Mouse (Mus musculus) adrenal gland, adult (tissue): Measurements from ENCODE around the gene Erbb4.

Experiments
- DNase-seq, 2 experiments: peaks; one replicate each; pipeline ENCODE4 v3.0.0; 2022 to 2023; ENCODE audit warnings: low spot score in 1 of 2; ENCODE audit not compliant: inconsistent age in 2 of 2

Gene Erbb4

DNA sequence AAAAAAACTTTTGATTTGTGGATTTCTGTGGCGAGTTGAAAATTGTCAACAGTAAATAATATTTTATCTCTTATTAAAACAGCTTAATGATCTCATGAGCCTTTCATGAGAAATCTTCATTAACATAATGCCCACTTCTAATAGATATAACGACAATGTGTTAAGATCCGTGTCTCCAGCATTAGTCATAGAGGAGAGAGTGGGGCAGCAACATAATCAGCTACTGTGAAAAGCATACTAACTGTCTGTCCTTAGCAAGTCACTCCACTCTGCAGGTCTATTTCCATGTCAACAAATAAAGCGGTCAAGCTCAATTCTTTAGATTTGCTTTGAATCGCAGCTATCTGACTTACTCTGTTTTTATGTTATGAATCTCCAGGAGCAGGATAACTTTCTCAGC, 80.0 kb downstream of the Erbb4 start:
- no peak for DNase-seq

DNA sequence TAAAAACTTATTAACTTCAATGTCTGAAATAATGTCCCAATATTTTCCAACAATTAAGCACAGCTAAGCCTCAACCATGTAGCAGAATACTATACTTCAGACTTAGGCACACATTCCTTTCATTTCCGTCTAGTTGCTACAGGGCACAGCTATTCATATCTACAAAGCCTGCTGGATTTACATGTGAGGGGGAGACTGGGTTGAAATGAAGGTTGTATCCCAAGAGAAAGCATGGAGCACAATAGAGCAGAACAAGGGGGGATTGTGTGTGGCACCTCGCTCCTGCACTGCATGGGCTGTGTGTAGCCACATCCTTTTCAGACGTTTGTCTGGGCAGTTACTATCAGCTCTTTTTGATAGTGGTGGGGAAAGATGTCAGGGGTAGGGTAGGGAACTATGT, 83.0 kb downstream of the Erbb4 start:
- no peak for DNase-seq

DNA sequence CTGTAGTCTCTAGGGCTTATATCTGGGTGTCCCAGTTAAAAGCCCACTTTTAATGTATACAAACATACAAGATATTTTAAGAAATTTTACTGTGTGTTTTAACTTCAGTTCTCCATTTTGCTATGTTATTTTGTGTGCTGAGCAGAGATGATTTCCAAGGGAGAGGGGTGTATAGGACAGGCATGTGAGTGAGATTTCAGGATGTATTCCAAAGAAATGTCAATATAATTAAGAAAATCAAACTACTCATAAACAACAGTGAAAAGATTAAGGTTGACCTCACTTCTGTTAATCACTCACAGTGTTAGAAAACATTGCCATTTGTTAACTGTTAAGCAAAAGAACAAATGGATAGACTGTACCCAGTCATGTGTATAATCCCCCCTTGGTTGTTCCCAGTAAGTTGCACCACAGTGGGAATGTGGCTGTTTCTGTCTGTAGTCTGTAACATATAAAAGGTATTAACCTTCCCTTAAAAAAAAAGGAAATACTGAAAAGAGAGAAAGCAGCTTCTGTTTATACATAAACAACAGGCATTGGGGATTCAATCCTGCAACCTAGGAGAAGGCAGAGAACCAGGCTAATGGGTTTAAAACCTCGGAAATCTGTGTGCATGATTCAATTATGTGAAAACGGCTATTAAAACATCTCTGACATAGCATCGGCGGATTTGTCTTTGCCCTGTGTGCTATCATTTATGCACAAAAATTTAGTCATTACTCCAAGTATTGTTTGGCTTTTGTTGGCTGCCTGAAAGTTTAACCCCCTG, 84.5 kb downstream of the Erbb4 start:
- DNase-seq, result no peak

DNA sequence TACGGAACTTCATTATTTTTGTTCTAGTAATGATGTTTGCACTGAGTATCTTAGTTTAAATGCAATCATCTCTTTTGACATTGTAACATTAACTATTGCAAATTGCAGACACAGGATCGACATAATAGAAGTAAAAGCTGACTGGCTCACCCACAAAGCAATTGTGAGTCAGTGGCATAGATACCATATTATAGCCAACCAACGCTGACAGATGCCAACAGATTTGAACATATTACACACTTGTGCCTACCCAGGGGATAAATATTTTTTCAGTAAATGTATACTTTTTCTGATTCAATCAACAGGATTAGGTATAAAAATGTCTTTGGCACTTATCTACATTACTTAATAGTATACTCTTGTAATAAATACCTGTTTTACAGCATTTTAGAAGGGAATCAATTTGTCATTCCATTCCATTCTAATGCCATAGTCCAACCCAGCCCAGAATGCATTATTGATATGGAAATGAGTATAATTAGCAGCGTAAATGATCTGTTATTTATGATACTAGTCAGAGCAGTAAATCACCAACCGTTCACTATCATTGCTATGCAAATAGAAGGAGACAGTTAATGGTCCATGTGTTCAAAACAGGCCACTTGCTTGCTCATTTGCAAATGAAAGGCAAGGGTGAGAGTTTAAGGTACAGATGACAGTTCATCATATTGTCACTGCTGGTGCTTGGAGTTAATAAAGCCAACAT, 97.9 kb downstream of the Erbb4 start:
- DNase-seq, result no peak

DNA sequence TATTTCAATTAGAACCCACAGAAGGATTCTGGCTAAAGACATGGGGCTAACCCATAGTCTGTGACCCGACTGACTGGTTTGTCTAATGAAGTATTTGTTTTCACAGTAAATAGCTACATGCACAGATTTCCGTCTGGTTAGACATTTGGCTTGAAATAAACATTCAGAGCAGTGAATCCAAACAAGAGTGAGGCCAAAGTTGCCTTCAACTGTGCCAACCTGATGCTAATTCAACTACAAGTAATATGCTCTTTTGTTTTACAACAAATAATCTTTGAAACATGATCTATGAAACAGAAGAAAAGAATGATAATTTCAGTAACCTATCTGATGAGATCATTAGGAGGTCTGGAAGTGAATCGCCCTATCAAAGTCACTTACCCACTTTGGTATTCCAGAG, 106.5 kb downstream of the Erbb4 start:
- DNase-seq, result no peak

DNA sequence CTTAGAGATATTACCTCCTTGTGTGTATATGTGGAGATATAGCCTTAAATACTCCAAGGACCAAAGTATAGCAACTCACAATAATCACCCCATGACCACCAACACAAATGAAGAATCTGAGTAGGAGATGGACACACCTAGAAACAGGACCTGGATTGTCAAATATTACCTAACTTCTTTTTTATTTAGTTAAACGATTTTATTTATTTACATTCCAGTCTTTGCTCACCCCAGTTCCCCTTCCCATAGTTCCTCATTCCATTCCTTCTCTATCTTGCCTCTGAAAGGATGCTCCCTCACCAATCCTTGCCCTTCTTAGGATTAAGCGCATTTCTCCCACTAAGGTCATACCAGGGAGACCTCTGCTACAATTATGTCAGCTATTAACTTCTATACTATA, 128.6 kb downstream of the Erbb4 start:
- DNase-seq, result no peak

DNA sequence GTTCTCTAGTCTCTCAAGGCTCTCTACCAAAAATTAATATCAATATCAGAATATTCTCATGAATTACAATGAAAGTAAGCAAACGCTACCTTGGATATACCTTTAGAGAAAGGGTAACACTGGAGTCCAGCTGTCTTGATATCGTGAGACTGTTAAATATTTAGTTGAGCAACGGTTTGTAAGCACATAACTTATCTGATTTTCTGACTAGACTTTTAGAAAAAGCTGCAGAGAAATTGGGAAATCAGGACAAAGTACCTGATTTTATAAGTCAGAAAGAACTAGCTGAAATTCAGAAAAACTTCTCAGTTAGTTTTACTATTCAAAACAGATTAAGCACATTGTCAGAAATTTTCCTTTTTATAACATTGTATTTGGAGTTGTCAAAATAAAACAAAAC, 129.3 kb downstream of the Erbb4 start:
- DNase-seq, result no peak

DNA sequence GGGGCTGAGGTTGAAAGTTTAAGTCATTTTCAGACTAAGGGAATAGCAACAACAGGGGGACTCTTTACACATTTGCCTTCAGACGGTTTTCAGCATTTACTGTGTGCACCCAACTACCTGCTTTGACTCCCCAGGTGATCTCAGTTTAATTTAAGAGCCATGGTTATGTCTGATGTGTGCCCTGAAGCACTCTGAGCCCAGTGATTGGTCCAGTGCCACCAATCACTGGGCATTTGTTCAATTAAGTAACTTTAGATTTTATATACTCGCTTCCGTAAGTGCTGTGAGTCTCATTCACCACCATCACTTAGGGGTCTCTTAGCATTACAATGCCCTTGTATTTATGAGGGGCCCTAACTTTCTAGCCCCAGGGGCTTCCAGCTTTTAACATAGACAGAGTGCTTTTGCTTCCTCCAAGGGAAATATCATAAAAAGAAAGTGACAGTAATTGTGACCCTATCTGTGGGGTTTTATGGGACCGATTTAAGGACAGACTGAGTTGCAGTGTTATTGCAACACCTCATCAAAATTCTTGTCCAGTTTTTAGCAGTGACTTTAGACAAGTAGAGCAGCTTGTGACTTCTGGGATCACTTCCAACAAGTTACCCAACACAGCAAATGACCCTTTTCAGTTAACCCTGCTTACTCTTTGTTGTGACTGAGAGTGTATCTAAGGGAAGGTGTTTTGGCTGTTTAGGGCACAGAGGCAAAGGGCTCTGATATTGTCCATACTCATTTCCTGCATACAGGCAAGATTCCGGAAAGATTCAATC, 134.3 kb downstream of the Erbb4 start:
- peak in 1 of 2 experiments; percentile 62 for DNase-seq

DNA sequence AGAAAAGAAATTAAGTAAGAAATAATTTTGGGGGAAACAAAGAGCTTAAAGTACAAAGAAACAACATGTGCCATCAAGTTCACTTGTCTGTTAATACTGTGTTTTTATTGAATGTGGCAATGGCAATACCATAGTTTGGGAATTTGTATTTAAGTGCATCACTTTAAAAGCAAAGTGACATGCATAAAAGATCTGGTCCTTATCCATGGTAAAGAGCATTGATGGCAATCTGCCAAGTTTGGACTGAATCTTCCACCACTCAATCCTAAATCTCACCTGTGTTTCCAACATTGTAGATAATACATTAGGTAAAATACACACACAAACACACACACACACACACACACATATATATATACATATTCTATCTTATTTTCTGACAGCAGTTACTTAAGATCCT, 143.7 kb downstream of the Erbb4 start:
- no peak for DNase-seq

DNA sequence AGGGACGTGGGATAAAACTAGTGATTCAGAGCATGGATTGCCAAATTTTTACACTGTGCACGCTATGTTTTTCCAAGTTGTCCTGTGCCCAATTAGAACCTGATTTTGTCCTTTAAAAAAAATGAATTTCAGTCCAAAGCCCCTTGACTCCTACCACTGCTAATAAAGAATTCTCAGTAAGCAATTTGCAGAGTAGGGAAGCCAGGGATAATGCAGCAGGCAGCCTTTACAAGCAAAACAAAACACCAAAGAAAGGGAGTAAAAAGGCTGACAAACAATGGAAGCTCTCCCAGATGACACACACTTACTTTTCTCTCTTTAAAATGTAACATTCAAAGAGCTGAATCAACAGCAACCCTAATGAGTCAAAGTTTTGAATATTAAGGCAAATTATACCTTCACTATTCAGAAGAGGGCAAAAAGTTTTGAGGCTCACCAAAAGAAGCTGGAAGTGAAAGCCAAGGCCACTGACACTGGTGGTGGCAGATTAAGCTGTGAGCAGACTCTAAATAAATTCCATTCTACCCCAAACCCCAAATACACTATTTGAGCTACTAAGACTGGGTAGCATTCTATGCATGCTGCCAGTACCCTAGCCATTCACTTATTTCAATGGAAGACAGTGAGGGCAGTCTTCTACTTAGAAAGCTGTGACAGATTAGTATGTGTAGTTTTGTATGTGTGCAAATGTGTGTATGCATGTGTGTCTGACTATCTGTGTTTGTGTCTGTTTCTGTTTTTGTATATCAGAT, 146.3 kb downstream of the Erbb4 start:
- no peak for DNase-seq

DNA sequence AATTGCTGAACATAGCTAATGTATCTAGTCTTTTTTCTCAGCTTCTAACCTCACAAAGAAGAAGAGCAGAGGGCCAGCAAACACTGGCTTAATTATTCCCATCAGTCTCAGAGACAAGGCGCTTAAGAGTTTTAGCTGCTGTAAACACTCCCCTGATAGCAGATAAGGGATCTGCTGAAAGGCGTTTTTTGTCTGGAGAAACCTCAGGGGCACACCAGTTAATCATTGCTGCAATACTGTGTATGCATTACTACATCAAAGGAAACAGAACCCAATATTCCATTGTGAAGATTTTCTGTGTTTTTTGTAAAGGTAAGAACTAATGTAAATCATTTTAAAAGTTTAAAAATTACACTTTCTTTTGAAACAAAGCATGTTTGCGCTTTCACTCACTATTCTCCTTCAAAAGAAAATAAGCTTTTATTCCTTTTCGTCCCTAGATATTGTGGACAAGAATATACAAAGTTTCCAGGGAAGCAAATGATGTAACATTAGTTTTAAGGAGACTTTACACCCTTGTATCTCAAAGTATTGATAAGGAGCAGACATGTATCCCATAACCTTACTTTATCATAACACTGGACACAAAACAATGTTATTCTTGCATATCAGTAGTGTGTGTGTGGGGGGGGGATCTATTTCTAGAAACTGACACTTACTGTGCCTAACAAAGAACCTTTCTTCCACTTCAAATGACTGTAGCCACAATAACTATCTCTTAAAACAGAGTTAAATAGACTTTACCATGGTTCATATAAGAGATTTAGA, 150.9 kb downstream of the Erbb4 start:
- no peak for DNase-seq

DNA sequence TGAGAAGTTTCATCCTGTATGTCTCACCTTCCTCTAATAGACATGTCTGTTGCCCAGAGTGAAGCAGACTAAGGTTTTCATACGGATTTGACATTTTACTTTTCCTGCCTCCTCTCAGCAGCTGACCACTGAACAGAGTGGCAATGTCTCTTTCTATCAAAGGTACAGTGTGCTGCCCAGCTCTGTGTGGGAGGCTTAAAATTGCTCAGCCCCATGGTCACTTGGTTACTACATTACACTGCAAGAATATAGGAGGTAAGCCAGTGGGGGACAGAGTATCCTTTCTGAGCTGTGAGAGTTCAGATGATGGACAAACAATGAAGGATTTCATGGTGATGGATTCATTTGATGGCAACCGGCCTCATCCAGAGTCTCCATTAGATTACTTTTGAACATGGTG, 152.4 kb downstream of the Erbb4 start:
- no peak for DNase-seq

DNA sequence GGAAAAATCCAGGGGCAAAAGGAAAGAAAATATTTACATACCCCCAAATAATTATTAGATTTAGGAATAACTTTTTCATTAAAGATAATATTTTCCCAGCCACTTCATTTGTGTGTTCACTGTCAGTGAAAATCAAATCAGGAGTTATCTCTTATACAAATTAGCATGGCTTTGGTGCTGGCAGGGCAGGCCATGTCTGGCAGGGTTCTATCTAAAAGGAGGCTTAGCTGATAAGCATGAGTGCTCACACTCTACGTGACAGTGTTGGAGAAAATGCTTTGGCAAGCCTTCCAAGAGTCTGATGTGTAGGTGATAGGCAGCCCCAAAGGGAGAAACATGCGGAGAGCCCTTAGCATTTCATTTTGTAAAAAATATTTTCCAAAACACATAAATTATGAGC, 164.7 kb downstream of the Erbb4 start:
- no peak for DNase-seq

DNA sequence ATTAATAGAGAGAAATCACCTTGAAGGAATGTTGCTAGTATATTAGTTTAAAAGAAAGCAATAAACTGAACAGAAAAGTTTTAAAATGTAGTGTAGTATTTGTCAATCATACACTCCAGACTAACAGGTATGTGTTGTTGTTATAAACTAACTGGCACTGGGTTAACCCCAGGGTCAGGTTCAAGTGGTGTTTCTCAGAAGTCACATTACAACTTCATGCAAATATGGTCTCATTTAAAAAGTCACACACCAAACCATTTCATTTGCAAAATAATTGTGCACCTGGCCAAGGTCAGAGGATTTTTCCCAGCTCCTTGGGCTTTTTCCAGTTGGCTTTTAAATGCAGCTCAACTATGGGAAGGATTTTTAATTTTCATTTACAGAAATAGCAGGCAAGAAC, 173.1 kb downstream of the Erbb4 start:
- no peak for DNase-seq

DNA sequence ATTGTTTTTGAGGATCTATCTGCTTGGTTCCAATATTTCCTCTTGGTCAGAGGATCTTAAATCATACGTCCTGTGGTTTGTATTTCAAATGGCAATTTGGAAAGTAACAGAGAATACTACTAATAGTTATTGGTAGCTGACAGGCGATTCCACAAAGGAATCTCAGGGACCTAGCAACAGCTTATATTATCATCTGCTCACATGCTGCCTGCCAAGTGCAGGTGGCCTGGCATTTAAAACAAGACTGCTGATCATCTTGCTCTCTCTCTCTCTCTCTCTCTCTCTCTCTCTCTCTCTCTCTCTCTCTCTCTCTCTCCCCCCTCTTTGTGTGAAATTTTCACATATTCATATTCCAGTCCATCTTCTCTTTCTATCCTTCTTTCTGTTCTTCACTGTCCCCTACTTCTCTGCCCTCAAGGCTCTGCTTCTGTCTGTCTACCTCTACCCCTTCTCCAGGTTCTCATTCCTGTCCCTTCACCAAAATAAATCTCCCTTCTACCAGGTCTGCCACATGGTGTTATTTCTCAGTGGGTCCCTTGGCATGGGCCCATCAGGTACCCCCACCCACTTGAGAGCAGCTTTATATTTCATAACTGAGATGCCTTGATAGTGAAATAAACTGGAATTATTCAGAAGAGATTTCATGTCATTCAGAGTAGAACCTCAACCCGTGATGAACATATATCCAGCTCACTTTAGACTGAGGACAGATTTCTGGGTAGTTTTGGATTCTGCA, 174.4 kb downstream of the Erbb4 start:
- DNase-seq, result no peak

DNA sequence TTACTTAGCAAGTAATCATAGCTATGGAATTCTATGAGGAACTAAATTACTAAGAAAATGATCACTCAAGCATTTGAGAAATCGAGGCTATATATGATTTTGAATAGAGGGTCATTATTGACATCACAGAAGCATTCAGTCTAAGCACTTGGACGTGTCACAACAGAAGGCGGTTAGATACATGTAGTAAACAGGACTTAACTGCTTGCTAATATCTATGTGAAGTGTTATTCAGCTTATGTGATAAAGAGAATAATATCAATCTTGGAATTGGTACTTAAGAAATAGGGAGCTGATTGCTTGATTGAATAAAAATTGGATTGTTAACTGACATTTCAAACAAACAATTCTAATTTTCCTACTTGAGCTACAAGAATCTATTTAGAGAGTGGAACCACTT, 190.0 kb downstream of the Erbb4 start:
- DNase-seq, result no peak

DNA sequence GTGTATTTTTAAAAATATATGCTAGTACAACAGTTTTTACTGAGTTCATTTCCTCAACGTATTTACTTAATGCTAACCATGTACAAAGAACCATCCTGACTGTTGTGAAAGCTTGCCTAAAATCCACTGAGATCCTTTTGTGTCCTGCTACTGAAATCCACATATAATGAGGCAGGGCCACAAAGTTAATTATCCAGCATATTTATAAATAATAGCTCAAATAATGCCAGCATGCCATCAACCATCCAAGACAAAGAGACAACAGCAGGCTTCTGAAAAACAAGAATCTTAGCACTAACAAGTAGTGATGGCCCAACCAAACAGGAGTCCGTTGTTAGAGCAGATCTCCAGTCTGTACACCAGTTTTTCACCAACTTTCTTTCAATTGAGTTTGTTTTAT, 215.8 kb downstream of the Erbb4 start:
- DNase-seq, result no peak

DNA sequence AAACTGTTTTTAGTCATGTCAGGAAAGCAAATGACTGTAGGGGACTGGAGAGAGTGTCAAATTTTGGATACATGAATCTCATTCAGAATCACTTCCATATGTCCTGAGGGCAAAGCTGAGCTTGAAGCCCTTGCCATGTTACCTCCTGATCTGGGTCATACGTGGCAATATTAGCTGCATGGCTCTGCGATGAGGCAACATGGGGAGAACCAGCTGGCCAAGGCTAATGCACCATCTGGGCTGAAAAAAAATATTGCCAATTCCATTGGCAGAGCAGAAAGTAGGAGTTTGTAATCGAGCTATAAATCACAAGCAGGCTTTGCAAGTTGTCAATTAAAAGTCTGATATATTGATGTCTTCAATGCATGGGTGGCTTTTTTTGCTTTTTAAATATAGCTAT, 221.0 kb downstream of the Erbb4 start:
- DNase-seq, result no peak

DNA sequence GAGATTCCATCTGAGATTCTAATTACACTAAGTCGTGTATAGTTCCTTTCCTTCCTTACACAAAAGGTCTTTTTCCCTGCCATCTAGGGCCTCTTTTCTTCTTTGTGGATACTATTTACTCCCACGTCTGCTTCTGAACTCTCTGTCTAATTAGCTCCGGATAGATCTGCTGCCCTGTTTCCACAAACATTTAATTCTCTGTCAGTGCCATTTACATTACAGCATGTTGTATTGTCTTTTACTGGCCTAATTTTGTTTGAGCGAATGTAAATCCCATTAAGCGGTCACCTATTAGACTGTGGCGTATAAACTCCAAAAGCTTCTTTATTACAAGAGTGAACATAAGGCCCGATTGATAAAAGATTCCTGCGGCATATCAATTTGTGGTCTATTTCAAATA, 232.9 kb downstream of the Erbb4 start:
- DNase-seq, result no peak

DNA sequence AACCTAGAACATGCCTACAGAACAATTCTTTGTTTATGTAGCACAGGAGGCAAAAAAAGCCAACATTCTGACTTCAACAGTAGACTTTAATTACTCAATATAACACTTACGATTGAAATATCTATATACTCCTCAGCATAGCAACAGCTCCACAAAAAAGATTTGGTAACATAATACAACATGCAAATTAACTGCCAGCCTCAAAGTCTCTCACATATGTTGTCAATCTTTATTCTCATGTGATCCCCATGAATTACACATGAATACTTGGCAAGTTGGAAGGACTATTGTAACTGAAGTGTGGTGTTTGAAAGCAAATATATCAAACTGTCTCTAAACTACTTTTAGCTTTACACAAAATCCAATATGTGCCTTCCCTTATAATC, 234.2 kb downstream of the Erbb4 start:
- DNase-seq, result no peak
